Mouse (Mus musculus): ENCODE measurements around the gene Cdh23. TPM values are rescaled to one million over a fixed set of nuclear protein-coding genes. Genes with fewer than 3 reads are reported as not detected.

Gene Cdh23
- total RNA-seq, 1 experiment from 2014 or later, result not detected

- ATAC-seq (replicated peaks; ENCODE audit: low read depth, poor library complexity, severe bottlenecking), result no peak
Measured at GRCm38 (mm10) chr10:60299636-60300035, 396.7 kb downstream of the Cdh23 start.

GRCm38 (mm10) chr10:60296027-60296426, 400.3 kb downstream of the Cdh23 start:
- ATAC-seq (replicated peaks; ENCODE audit: low read depth, poor library complexity, severe bottlenecking), result no peak

GRCm38 (mm10) chr10:60295356-60295755, 400.9 kb downstream of the Cdh23 start:
- ATAC-seq (replicated peaks; ENCODE audit: low read depth, poor library complexity, severe bottlenecking), result no peak

- no peak for ATAC-seq (replicated peaks; ENCODE audit: low read depth, poor library complexity, severe bottlenecking)
Measured at GRCm38 (mm10) chr10:60294621-60295020, 401.7 kb downstream of the Cdh23 start.

- ATAC-seq (replicated peaks; ENCODE audit: low read depth, poor library complexity, severe bottlenecking), result no peak
Measured at GRCm38 (mm10) chr10:60292209-60292608, 404.1 kb downstream of the Cdh23 start.

GRCm38 (mm10) chr10:60290739-60291110, 405.6 kb downstream of the Cdh23 start:
- ATAC-seq (replicated peaks; ENCODE audit: low read depth, poor library complexity, severe bottlenecking), result no peak

- 0 out of 2 replicates have a peak, but pooled peaks have one; percentile 36 for ATAC-seq (replicated peaks; ENCODE audit: low read depth, poor library complexity, severe bottlenecking)
Measured at GRCm38 (mm10) chr10:60290026-60290738, 406.1 kb downstream of the Cdh23 start.

- no peak for ATAC-seq (replicated peaks; ENCODE audit: low read depth, poor library complexity, severe bottlenecking)
Measured at GRCm38 (mm10) chr10:60289216-60289615, 407.1 kb downstream of the Cdh23 start.

GRCm38 (mm10) chr10:60287726-60288125, 408.6 kb downstream of the Cdh23 start:
- ATAC-seq (replicated peaks; ENCODE audit: low read depth, poor library complexity, severe bottlenecking), result no peak

- ATAC-seq (replicated peaks; ENCODE audit: low read depth, poor library complexity, severe bottlenecking), result no peak
Measured at GRCm38 (mm10) chr10:60287161-60287560, 409.1 kb downstream of the Cdh23 start.

- ATAC-seq (replicated peaks; ENCODE audit: low read depth, poor library complexity, severe bottlenecking), result peak; percentile 27; the same call in 1 of the 2 replicates
Measured at GRCm38 (mm10) chr10:60286546-60286945, 409.7 kb downstream of the Cdh23 start.

GRCm38 (mm10) chr10:60285676-60286372, 410.5 kb downstream of the Cdh23 start:
- no peak for ATAC-seq (replicated peaks; ENCODE audit: low read depth, poor library complexity, severe bottlenecking)

GRCm38 (mm10) chr10:60285183-60285582, 411.1 kb downstream of the Cdh23 start:
- no peak for ATAC-seq (replicated peaks; ENCODE audit: low read depth, poor library complexity, severe bottlenecking)

GRCm38 (mm10) chr10:60284676-60285111, 411.6 kb downstream of the Cdh23 start:
- ATAC-seq (replicated peaks; ENCODE audit: low read depth, poor library complexity, severe bottlenecking), result peak; percentile 2

GRCm38 (mm10) chr10:60284248-60284647, 412.0 kb downstream of the Cdh23 start:
- ATAC-seq (replicated peaks; ENCODE audit: low read depth, poor library complexity, severe bottlenecking), result peak; percentile 45

- no peak for ATAC-seq (replicated peaks; ENCODE audit: low read depth, poor library complexity, severe bottlenecking)
Measured at GRCm38 (mm10) chr10:60282116-60283014, 413.9 kb downstream of the Cdh23 start.

GRCm38 (mm10) chr10:60281571-60282050, 414.7 kb downstream of the Cdh23 start:
- ATAC-seq (replicated peaks; ENCODE audit: low read depth, poor library complexity, severe bottlenecking), result no peak

GRCm38 (mm10) chr10:60280353-60280752, 415.9 kb downstream of the Cdh23 start:
- no peak for ATAC-seq (replicated peaks; ENCODE audit: low read depth, poor library complexity, severe bottlenecking)

GRCm38 (mm10) chr10:60279941-60280301, 416.4 kb downstream of the Cdh23 start:
- no peak for ATAC-seq (replicated peaks; ENCODE audit: low read depth, poor library complexity, severe bottlenecking)

- ATAC-seq (replicated peaks; ENCODE audit: low read depth, poor library complexity, severe bottlenecking), result no peak
Measured at GRCm38 (mm10) chr10:60279290-60279940, 416.9 kb downstream of the Cdh23 start.

Measured in common myeloid progenitor, adult 5-6 weeks (primary cell).